Mouse (Mus musculus) heart, embryonic 10.5 days (tissue): ENCODE results near the gene Add2. TPM values are rescaled to one million over a fixed set of nuclear protein-coding genes. Genes with fewer than 3 reads are reported as not detected.

Experiments
- DNase-seq: peaks from one replicate; pipeline ENCODE4 v3.0.0-alpha.2; 2017; ENCODE audit warnings: low spot score
- H3K27ac ChIP-seq: fragments of 300-500 bp; sonication (generic); 2 replicates; pipeline ENCODE4 v1.5.1; 2016; ENCODE audit warnings: mild to moderate bottlenecking
- H3K27me3 ChIP-seq: fragments of 300-500 bp; sonication (generic); 2 replicates; pipeline ENCODE4 v1.6.1; 2016; ENCODE audit warnings: mild to moderate bottlenecking; ENCODE audit not compliant: poor library complexity, insufficient read depth, severe bottlenecking
- H3K36me3 ChIP-seq: fragments of 300-500 bp; sonication (generic); 2 replicates; pipeline ENCODE4 v1.6.1; 2016; ENCODE audit warnings: mild to moderate bottlenecking, moderate library complexity
- H3K4me1 ChIP-seq: fragments of 300-500 bp; sonication (generic); 2 replicates; pipeline ENCODE4 v1.6.1; 2016; ENCODE audit warnings: mild to moderate bottlenecking
- H3K4me3 ChIP-seq: fragments of 300-500 bp; sonication (generic); 2 replicates; pipeline ENCODE4 v1.5.1; 2016; ENCODE audit warnings: mild to moderate bottlenecking, moderate library complexity
- H3K9me3 ChIP-seq: fragments of 300-500 bp; sonication (generic); 2 replicates; pipeline ENCODE4 v1.6.1; 2016; ENCODE audit warnings: mild to moderate bottlenecking, moderate library complexity
- WGBS: fragments of 180-500 bp; shearing (Covaris S2); methylation state at CpG from one replicate; pipeline ENCODE4 v1.1.7; 2016; 5-methylcytosine and 5-hydroxymethylcytosine counted together
- polyA plus RNA-seq: library from polyadenylated mRNA; unstranded; fragments of >200 nt; fragmentation: Nextera tagmentation; extraction: Ambion mirVana; gene quantifications from 2 replicates; pipeline ENCODE4 v1.2.1, GENCODE M21; 2016

The Add2 gene
- polyA plus RNA-seq, 1 experiment from 2014 or later: 12.1 TPM

GRCm38 (mm10) chr6:86129872-86130498 is 101.5 kb downstream of the Add2 start:
- no peak overlapping the region for H3K27ac ChIP-seq
- 46% methylated on average over 9 of the region's 9 CpGs for WGBS
- no peak overlapping the region for H3K4me3 ChIP-seq
- H3K9me3 ChIP-seq: no peaks in the 10 kb centered on the region
- no peak for DNase-seq
- H3K4me1 ChIP-seq: no peaks in the 10 kb centered on the region
- peaks cover 5% of the 10 kb centered on the region; the same call in 1 of the 2 replicates for H3K27me3 ChIP-seq
- H3K36me3 ChIP-seq: no peaks in the 10 kb centered on the region

- no peak overlapping the region for H3K27ac ChIP-seq
- 71% methylated on average over 1 of the region's 1 CpGs for WGBS
- H3K27me3 ChIP-seq: no peaks in the 10 kb centered on the region
- H3K4me3 ChIP-seq: no peak overlapping the region
- no peaks in the 10 kb centered on the region for H3K9me3 ChIP-seq
- no peak for DNase-seq
- H3K36me3 ChIP-seq: no peaks in the 10 kb centered on the region
- H3K4me1 ChIP-seq: no peaks in the 10 kb centered on the region
Observed at GRCm38 (mm10) chr6:86133882-86134281, 105.4 kb downstream of the Add2 start.

GRCm38 (mm10) chr6:86136206-86136605 is 107.7 kb downstream of the Add2 start:
- no peak for DNase-seq
- no peaks in the 10 kb centered on the region for H3K9me3 ChIP-seq
- no peak overlapping the region for H3K4me3 ChIP-seq
- H3K36me3 ChIP-seq: no peaks in the 10 kb centered on the region
- 88% methylated on average over 3 of the region's 3 CpGs for WGBS
- H3K27ac ChIP-seq: no peak overlapping the region
- no peaks in the 10 kb centered on the region for H3K27me3 ChIP-seq
- no peaks in the 10 kb centered on the region for H3K4me1 ChIP-seq

DNA sequence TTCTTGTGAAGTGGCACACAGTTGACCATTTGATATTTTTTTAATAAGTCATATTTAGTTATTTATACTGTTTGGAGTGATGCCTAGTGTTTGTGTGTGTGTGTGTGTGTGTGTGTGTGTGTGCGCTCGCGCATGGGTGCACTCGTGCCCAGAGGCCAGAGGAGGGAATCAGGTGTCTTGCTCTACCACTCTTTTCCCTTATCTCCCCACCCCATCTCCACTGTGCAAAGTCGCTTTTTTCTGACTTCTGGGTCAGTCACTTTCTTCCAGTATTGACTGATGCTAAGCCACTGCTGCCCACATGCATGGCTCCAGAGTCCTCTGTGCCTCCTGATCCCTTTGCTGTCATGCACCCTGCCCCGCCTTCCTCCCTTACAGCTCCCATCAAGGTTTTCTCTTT is 112.8 kb downstream of the Add2 start:
- Histone ChIP-seq H3K4me3 (no peak overlapping the region), H3K9me3 (no peaks in the 10 kb centered on the region), H3K36me3 (no peaks in the 10 kb centered on the region), H3K4me1 (no peaks in the 10 kb centered on the region), H3K27ac (no peak overlapping the region), H3K27me3 (no peaks in the 10 kb centered on the region)
- DNase-seq: no peak
- WGBS: 76% methylated on average over 6 of the region's 6 CpGs

- Histone ChIP-seq H3K27me3 (no peaks in the 10 kb centered on the region), H3K9me3 (no peaks in the 10 kb centered on the region), H3K27ac (no peak overlapping the region), H3K36me3 (no peaks in the 10 kb centered on the region), H3K4me1 (no peaks in the 10 kb centered on the region), H3K4me3 (no peak overlapping the region)
- peak; percentile 90 for DNase-seq
- 18% methylated on average over 3 of the region's 3 CpGs for WGBS
Observed at GRCm38 (mm10) chr6:86141820-86142219, 113.3 kb downstream of the Add2 start.

DNA sequence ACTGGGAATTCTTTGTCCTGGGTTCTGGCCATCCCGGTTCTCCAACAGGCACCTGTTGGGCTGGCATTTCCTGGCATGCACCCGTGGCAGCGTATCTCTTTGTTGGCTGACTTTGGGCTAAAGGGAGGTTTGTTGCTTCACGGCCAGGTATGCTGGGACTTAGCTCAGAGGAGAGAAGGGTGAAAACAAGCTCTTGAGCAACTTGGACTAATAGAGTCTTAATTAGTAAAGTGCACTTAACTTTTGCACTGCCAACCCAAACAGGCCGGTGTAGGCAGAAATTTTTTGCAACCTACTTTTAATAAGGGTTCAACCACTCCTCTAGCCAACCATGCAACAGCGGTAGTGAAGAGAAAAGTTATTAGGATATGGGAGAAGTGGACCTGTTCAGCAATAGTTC is 116.5 kb downstream of the Add2 start:
- Histone ChIP-seq H3K36me3 (no peaks in the 10 kb centered on the region), H3K27ac (no peak overlapping the region), H3K4me1 (peaks cover 11% of the 10 kb centered on the region), H3K4me3 (no peak overlapping the region), H3K9me3 (no peaks in the 10 kb centered on the region), H3K27me3 (no peaks in the 10 kb centered on the region)
- 88% methylated on average over 6 of the region's 6 CpGs for WGBS
- DNase-seq: no peak

GRCm38 (mm10) chr6:86148518-86148917 is 120.0 kb downstream of the Add2 start:
- H3K36me3 ChIP-seq: no peaks in the 10 kb centered on the region
- DNase-seq: peak; percentile 35
- H3K4me1 ChIP-seq: peaks cover 11% of the 10 kb centered on the region
- WGBS: 18% methylated on average over 4 of the region's 4 CpGs
- no peak overlapping the region for H3K4me3 ChIP-seq
- H3K27ac ChIP-seq: no peak overlapping the region
- H3K27me3 ChIP-seq: no peaks in the 10 kb centered on the region
- no peaks in the 10 kb centered on the region for H3K9me3 ChIP-seq

DNA sequence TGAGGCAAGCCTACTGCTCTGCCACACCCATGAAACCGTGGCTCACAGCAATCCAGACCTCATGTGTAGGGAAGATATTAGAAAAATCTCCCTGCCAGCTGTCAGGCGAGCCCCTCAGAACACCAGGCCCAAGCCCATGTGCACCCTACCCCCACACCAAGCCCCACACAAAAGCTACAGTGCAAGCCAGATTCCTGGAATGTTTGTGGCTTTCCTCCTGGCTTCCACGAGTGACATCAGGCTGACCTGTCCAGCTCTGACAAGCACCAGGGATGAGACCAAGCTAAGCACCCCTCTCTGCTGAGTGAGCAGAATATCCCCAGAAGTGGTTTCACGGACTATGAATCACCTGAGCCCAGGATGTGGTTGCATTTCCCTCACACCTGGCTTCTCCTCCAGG is 120.5 kb downstream of the Add2 start:
- Histone ChIP-seq H3K27me3 (no peaks in the 10 kb centered on the region), H3K4me1 (peaks cover 14% of the 10 kb centered on the region), H3K27ac (no peak overlapping the region), H3K36me3 (no peaks in the 10 kb centered on the region), H3K9me3 (no peaks in the 10 kb centered on the region), H3K4me3 (no peak overlapping the region)
- WGBS: 24% methylated on average over 4 of the region's 4 CpGs
- peak; percentile 75 for DNase-seq

DNA sequence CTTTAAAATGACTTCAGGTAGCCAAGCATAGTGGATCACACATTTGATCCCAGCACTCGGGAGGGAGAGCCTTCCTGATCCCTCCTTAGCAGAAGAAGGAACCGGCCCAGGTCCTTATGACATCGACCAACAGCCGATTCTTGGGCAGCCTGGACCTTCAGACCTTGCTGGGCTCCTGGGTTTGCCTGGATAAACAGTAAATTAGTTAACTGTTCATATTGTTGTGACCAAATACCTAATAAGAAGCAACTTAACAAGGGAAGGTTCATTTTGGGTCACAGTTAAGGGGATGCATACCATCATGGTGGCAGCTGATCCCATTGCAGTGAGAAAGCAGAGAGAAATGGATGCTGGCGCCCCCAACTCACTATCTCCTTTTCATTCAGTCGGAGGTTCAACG is 124.2 kb downstream of the Add2 start:
- 83% methylated on average over 7 of the region's 7 CpGs for WGBS
- Histone ChIP-seq H3K4me3 (no peak overlapping the region), H3K4me1 (peaks cover 29% of the 10 kb centered on the region), H3K36me3 (no peaks in the 10 kb centered on the region), H3K27me3 (no peaks in the 10 kb centered on the region), H3K27ac (no peak overlapping the region), H3K9me3 (no peaks in the 10 kb centered on the region)
- DNase-seq: peak; percentile 53

DNA sequence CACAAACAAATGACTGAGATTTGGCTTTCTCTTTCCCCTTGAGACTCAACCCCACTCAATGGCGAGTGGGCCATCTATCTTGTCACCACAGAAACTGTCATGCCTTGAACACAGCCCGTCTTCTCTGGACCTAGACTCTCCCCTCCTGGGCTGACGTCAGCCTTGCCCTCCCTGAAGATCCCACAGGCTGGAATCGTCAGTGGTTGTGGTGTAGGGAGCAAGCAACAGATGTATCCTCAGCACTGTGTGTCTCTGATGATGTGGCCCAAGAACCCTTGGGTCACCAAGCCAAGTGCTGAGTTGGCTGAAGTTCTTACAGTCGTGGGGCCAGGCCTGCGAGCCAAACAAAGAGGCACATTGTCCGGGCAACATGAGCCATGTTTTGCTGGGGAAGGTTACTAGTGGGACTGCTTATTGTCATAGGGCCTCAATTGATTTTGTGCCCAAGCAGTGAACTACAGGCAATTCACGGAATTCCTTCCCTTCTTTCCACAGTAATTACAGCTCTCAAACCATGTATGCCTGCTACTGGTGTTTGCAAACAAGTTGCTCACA is 125.0 kb downstream of the Add2 start:
- H3K36me3 ChIP-seq: no peaks in the 10 kb centered on the region
- no peaks in the 10 kb centered on the region for H3K9me3 ChIP-seq
- no peak overlapping the region for H3K27ac ChIP-seq
- peak; percentile 70 for DNase-seq
- H3K4me3 ChIP-seq: no peak overlapping the region
- 74% methylated on average over 8 of the region's 8 CpGs for WGBS
- H3K4me1 ChIP-seq: peaks cover 27% of the 10 kb centered on the region
- H3K27me3 ChIP-seq: no peaks in the 10 kb centered on the region

- no peaks in the 10 kb centered on the region for H3K9me3 ChIP-seq
- no peak overlapping the region for H3K27ac ChIP-seq
- H3K36me3 ChIP-seq: no peaks in the 10 kb centered on the region
- DNase-seq: peak; percentile 61
- no peaks in the 10 kb centered on the region for H3K27me3 ChIP-seq
- no peak overlapping the region for H3K4me3 ChIP-seq
- H3K4me1 ChIP-seq: peaks cover 22% of the 10 kb centered on the region
- 68% methylated on average over 5 of the region's 5 CpGs for WGBS
Observed at GRCm38 (mm10) chr6:86154006-86154405, 125.5 kb downstream of the Add2 start.

- DNase-seq: peak; percentile 58
- Histone ChIP-seq H3K9me3 (no peaks in the 10 kb centered on the region), H3K36me3 (no peaks in the 10 kb centered on the region), H3K27ac (no peak overlapping the region), H3K27me3 (no peaks in the 10 kb centered on the region), H3K4me3 (no peak overlapping the region), H3K4me1 (peaks cover 20% of the 10 kb centered on the region)
- WGBS: 33% methylated on average over 2 of the region's 2 CpGs
Observed at GRCm38 (mm10) chr6:86154481-86154880, 126.0 kb downstream of the Add2 start.

DNA sequence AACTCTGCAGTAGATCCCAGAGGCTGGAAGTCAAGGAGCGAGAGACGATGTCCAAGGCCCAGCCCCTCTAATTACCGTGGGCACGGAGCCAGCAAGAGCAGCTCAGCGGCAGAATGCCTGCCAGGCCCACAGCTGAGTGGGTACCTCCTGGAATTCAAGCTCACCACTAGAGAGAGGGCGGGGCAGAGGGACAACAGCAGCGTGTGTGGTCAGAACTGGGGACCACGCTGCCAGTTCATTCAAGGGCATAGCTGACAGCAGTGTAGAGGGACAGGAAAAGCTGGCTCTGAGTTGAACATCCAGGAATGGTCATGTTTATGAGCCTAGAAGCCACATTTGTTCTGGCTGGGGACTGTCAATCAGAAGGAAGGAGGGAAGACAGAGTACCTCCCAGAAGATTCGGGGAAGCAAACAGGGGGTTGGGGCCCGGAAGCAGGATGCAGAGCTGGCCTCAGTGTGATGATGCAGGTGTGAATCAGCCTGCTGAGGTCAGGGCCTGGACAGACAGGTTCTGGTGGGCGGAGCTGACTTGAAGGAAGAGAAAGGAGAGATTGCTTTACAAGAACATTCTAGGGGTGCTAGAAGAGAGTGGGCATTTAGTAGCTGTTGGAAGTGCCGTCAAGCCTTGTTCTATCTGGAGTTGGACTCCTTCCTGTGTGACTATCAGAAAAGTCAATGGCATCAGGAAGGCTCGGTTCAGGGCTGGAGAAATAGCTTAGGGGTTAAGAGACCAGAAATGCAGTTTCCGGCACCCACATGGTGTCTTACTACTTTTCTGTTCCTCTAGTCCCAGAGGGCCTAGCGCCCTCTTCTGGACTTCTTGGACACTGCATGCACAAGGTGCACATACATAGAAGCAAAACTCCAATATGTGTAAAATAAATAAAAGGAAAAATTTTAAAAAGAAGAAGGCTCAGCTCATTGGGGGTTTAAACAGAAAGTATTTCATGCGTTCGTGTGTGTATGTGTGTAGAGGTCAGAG is 129.1 kb downstream of the Add2 start:
- no peaks in the 10 kb centered on the region for H3K36me3 ChIP-seq
- peak; percentile 53 for DNase-seq
- H3K9me3 ChIP-seq: no peaks in the 10 kb centered on the region
- peaks cover 23% of the 10 kb centered on the region for H3K4me1 ChIP-seq
- H3K27ac ChIP-seq: no peak overlapping the region
- no peaks in the 10 kb centered on the region for H3K27me3 ChIP-seq
- H3K4me3 ChIP-seq: no peak overlapping the region
- WGBS: 77% methylated on average over 17 of the region's 17 CpGs
